Mouse (Mus musculus) bone marrow macrophage, adult 2 months (primary cell): Measurements from ENCODE around the gene Lamp3.

Experiments used
- CTCF ChIP-seq: IDR thresholded peaks from 2 replicates; pipeline ENCODE4 v1.5.1; 2012; ENCODE audit warnings: low read depth, mild to moderate bottlenecking, low read length, moderate library complexity
- POLR2A ChIP-seq: IDR thresholded peaks from 2 replicates; pipeline ENCODE4 v1.6.1; 2012; ENCODE audit warnings: mild to moderate bottlenecking, low read depth, low read length, borderline replicate concordance

DNA sequence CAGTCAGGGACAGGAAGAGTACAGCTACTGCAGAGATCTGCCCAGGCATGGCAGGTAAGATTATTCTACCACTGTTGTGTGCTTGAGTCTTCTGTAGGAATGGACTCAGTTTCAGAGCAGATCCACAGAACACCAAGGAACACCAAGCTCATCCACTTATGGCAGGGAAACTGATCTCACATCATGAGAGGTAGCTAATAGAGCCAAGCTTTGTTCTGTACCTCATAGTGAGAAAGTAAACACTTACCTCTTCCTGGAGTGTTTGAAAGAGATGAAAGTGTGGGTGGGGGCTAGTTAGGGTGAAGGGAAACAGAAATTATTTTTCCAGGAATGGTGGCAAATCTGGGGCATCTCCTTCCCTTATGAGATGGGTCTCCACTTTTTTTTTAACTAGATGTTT lies at the start of gene Lamp3:
- TF ChIP-seq CTCF = no peak
- TF ChIP-seq POLR2A = no peak
